Mouse (Mus musculus) midbrain, embryonic 14.5 days (tissue): Measurements from ENCODE around the gene Znhit2. TPM values are rescaled to one million over a fixed set of nuclear protein-coding genes. Genes with fewer than 3 reads are reported as not detected.

Source experiments
- ATAC-seq: fragments of 200-750 bp; cut with Nextera tagmentation; 2 replicates; pipeline ENCODE4 v1.8.0; 2017; ENCODE audit warnings: moderate number of reproducible peaks, moderate library complexity; ENCODE audit not compliant: low FRiP score, low TSS enrichment
- DNase-seq: peaks from one replicate; pipeline ENCODE4 v3.0.0-alpha.2; 2015
- H3K27ac ChIP-seq: fragments of 300-500 bp; sonication (generic); replicated peaks from 2 replicates; pipeline ENCODE4 v1.5.1; 2014; ENCODE audit warnings: mild to moderate bottlenecking, low read depth, low read length, moderate library complexity
- H3K27me3 ChIP-seq: fragments of 300-500 bp; sonication (generic); 2 replicates; pipeline ENCODE4 v1.6.1; 2014; ENCODE audit warnings: low read length, control low read depth, mixed read lengths; ENCODE audit not compliant: control insufficient read depth, insufficient read depth
- H3K36me3 ChIP-seq: fragments of 300-500 bp; sonication (generic); 2 replicates; pipeline ENCODE4 v1.6.1; 2014; ENCODE audit warnings: low read length, control low read depth; ENCODE audit not compliant: control insufficient read depth, insufficient read depth
- H3K4me1 ChIP-seq: fragments of 300-500 bp; sonication (generic); 2 replicates; pipeline ENCODE4 v1.6.1; 2014; ENCODE audit warnings: mild to moderate bottlenecking, antibody characterized with exemption, low read length, control low read depth; ENCODE audit not compliant: control insufficient read depth, insufficient read depth
- H3K4me2 ChIP-seq: fragments of 300-500 bp; sonication (generic); 2 replicates; pipeline ENCODE4 v1.6.1; 2014; ENCODE audit warnings: mild to moderate bottlenecking, low read length, moderate library complexity
- H3K4me3 ChIP-seq: fragments of 300-500 bp; sonication (generic); replicated peaks from 2 replicates; pipeline ENCODE4 v1.5.1; 2014; ENCODE audit warnings: low read depth, low read length
- H3K9ac ChIP-seq: fragments of 300-500 bp; sonication (generic); replicated peaks from 2 replicates; pipeline ENCODE4 v1.6.1; 2014; ENCODE audit warnings: mild to moderate bottlenecking, low read length, moderate library complexity
- H3K9me3 ChIP-seq: fragments of 300-500 bp; sonication (generic); 2 replicates; pipeline ENCODE4 v1.6.1; 2016; ENCODE audit warnings: low read length, control low read depth, mixed read lengths; ENCODE audit not compliant: control insufficient read depth
- WGBS: fragments of 180-500 bp; shearing (Covaris S2); extraction: QIAGEN DNeasy Blood & Tissue Kit; methylation state at CpG from one replicate; pipeline ENCODE4 v1.1.7; 2014; 5-methylcytosine and 5-hydroxymethylcytosine counted together
- polyA plus RNA-seq: library from polyadenylated mRNA; unstranded; fragments of >200 nt; fragmentation: Nextera tagmentation; extraction: Ambion mirVana; gene quantifications from 2 replicates; pipeline ENCODE4 v1.2.1, GENCODE M21; 2014

Gene Znhit2
- polyA plus RNA-seq, 1 experiment from 2014 or later, result 32.4 TPM

- ATAC-seq, result no peak
These were observed 37.1 kb upstream of the Znhit2 start for GRCm38 (mm10) chr19:6023930-6024329.

GRCm38 (mm10) chr19:6028991-6029390 lies 32.0 kb upstream of the Znhit2 start:
- no peaks in the 10 kb centered on the region for H3K27me3 ChIP-seq
- no peaks in the 10 kb centered on the region for H3K36me3 ChIP-seq
- no peaks in the 10 kb centered on the region for H3K9me3 ChIP-seq
- H3K4me1 ChIP-seq, result no peaks in the 10 kb centered on the region
- DNase-seq (no peak), ATAC-seq (no peak)
- no peak overlapping the region for H3K9ac ChIP-seq
- 91% methylated on average over 6 of the region's 6 CpGs for WGBS
- H3K4me3 ChIP-seq, result no peak overlapping the region
- no peak overlapping the region for H3K27ac ChIP-seq
- H3K4me2 ChIP-seq, result no peak overlapping the region

More at GRCm38 (mm10) chr19:6023930-6024329, 37.1 kb upstream of the Znhit2 start:
- 86% methylated on average over 7 of the region's 7 CpGs for WGBS
- Histone ChIP-seq H3K27ac (no peak overlapping the region), H3K4me3 (no peak overlapping the region), H3K9me3 (no peaks in the 10 kb centered on the region), H3K4me1 (no peaks in the 10 kb centered on the region), H3K27me3 (no peaks in the 10 kb centered on the region), H3K4me2 (no peak overlapping the region), H3K9ac (no peak overlapping the region), H3K36me3 (no peaks in the 10 kb centered on the region)
- no peak for DNase-seq

GRCm38 (mm10) chr19:6029426-6029825 lies 31.6 kb upstream of the Znhit2 start:
- no peaks in the 10 kb centered on the region for H3K4me1 ChIP-seq
- H3K27me3 ChIP-seq, result no peaks in the 10 kb centered on the region
- no peak overlapping the region for H3K9ac ChIP-seq
- no peaks in the 10 kb centered on the region for H3K36me3 ChIP-seq
- H3K4me2 ChIP-seq, result no peak overlapping the region
- no peak overlapping the region for H3K4me3 ChIP-seq
- ATAC-seq (no peak), DNase-seq (no peak)
- no peak overlapping the region for H3K27ac ChIP-seq
- no peaks in the 10 kb centered on the region for H3K9me3 ChIP-seq
- WGBS, result 79% methylated on average over 9 of the region's 9 CpGs

GRCm38 (mm10) chr19:6030520-6031280 lies 30.3 kb upstream of the Znhit2 start:
- H3K36me3 ChIP-seq, result no peaks in the 10 kb centered on the region
- no peak overlapping the region for H3K4me2 ChIP-seq
- no peaks in the 10 kb centered on the region for H3K27me3 ChIP-seq
- no peaks in the 10 kb centered on the region for H3K9me3 ChIP-seq
- no peak overlapping the region for H3K9ac ChIP-seq
- H3K4me3 ChIP-seq, result no peak overlapping the region
- WGBS, result 75% methylated on average over 14 of the region's 14 CpGs
- no peaks in the 10 kb centered on the region for H3K4me1 ChIP-seq
- no peak overlapping the region for H3K27ac ChIP-seq
- no peak for ATAC-seq
- no peak for DNase-seq

- H3K9me3 ChIP-seq, result no peaks in the 10 kb centered on the region
- H3K27me3 ChIP-seq, result no peaks in the 10 kb centered on the region
- no peak for DNase-seq
- no peaks in the 10 kb centered on the region for H3K4me1 ChIP-seq
- no peak overlapping the region for H3K9ac ChIP-seq
- no peak for ATAC-seq
- 83% methylated on average over 9 of the region's 9 CpGs for WGBS
- H3K4me2 ChIP-seq, result no peak overlapping the region
- no peaks in the 10 kb centered on the region for H3K36me3 ChIP-seq
- no peak overlapping the region for H3K4me3 ChIP-seq
- no peak overlapping the region for H3K27ac ChIP-seq
These were observed 24.9 kb upstream of the Znhit2 start for GRCm38 (mm10) chr19:6035966-6036585.

- Histone ChIP-seq H3K36me3 (no peaks in the 10 kb centered on the region), H3K4me1 (no peaks in the 10 kb centered on the region), H3K27me3 (no peaks in the 10 kb centered on the region), H3K27ac (no peak overlapping the region), H3K9me3 (no peaks in the 10 kb centered on the region), H3K4me2 (no peak overlapping the region), H3K4me3 (no peak overlapping the region), H3K9ac (no peak overlapping the region)
- ATAC-seq (no peak), DNase-seq (no peak)
These were observed 23.3 kb upstream of the Znhit2 start for GRCm38 (mm10) chr19:6037695-6038094.

GRCm38 (mm10) chr19:6038326-6038725 lies 22.7 kb upstream of the Znhit2 start:
- WGBS, result 84% methylated on average over 7 of the region's 7 CpGs
- Histone ChIP-seq H3K4me2 (no peak overlapping the region), H3K27ac (no peak overlapping the region), H3K36me3 (no peaks in the 10 kb centered on the region), H3K9ac (no peak overlapping the region), H3K4me1 (no peaks in the 10 kb centered on the region), H3K4me3 (no peak overlapping the region), H3K9me3 (no peaks in the 10 kb centered on the region), H3K27me3 (no peaks in the 10 kb centered on the region)
- DNase-seq (no peak), ATAC-seq (no peak)

- H3K4me1 ChIP-seq, result peaks cover 1% of the 10 kb centered on the region
- H3K9ac ChIP-seq, result no peak overlapping the region
- no peak overlapping the region for H3K27ac ChIP-seq
- no peak overlapping the region for H3K4me3 ChIP-seq
- no peaks in the 10 kb centered on the region for H3K27me3 ChIP-seq
- no peaks in the 10 kb centered on the region for H3K9me3 ChIP-seq
- no peaks in the 10 kb centered on the region for H3K36me3 ChIP-seq
- no peak overlapping the region for H3K4me2 ChIP-seq
- ATAC-seq (no peak), DNase-seq (no peak)
These were observed 21.0 kb upstream of the Znhit2 start for GRCm38 (mm10) chr19:6040002-6040401.

- H3K27me3 ChIP-seq, result no peaks in the 10 kb centered on the region
- DNase-seq (no peak), ATAC-seq (no peak)
- WGBS, result 83% methylated on average over 9 of the region's 9 CpGs
- H3K27ac ChIP-seq, result no peak overlapping the region
- no peaks in the 10 kb centered on the region for H3K36me3 ChIP-seq
- no peaks in the 10 kb centered on the region for H3K9me3 ChIP-seq
- peaks cover 8% of the 10 kb centered on the region for H3K4me1 ChIP-seq
- no peak overlapping the region for H3K4me3 ChIP-seq
- no peak overlapping the region; the same call in 1 of the 2 replicates for H3K9ac ChIP-seq
- H3K4me2 ChIP-seq, result no peak overlapping the region
These were observed 18.7 kb upstream of the Znhit2 start for GRCm38 (mm10) chr19:6042293-6042692.
